Mouse (Mus musculus) urinary bladder, postnatal 4 days (tissue): ENCODE results near the gene Slc6a20b.

Experiments used
- DNase-seq, 2 experiments: peaks; one replicate each; pipeline ENCODE4 v3.0.0; 2021 to 2022; ENCODE audit warnings: low spot score in 2 of 2

The Slc6a20b gene

DNA sequence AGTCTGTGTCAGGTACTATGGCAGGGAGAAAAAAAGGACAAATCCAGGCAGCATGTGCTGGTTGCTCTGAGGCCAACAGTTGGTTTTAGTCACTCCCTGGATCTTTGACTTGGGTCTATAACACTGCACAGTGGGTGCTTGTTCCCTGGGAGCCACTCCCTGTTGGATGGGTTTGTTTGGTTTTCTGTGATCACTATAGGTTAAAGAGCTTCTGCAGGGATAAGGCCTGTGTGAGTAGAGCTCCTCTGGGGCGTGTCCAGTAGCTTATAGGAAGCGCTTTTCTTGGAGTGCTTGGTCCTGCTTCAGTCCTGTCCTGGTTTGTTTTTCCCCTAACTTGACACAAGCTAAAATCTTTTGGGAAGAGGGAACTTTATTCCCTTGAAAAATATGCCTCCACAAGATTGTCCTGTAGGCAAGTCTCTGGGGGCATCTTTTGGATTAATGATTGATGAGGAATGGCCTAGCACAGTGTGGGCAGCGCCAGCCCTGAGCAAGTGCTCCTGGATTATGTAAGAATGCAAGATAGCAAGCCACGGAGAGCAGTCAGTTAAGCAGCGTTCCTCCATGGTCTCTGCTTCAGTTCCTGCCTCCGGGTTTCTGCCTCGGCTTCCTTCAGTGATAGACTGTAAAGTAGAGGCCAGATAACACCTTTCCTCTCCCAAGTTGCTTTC lies 43.0 kb downstream of the Slc6a20b start:
- no peak for DNase-seq

DNA sequence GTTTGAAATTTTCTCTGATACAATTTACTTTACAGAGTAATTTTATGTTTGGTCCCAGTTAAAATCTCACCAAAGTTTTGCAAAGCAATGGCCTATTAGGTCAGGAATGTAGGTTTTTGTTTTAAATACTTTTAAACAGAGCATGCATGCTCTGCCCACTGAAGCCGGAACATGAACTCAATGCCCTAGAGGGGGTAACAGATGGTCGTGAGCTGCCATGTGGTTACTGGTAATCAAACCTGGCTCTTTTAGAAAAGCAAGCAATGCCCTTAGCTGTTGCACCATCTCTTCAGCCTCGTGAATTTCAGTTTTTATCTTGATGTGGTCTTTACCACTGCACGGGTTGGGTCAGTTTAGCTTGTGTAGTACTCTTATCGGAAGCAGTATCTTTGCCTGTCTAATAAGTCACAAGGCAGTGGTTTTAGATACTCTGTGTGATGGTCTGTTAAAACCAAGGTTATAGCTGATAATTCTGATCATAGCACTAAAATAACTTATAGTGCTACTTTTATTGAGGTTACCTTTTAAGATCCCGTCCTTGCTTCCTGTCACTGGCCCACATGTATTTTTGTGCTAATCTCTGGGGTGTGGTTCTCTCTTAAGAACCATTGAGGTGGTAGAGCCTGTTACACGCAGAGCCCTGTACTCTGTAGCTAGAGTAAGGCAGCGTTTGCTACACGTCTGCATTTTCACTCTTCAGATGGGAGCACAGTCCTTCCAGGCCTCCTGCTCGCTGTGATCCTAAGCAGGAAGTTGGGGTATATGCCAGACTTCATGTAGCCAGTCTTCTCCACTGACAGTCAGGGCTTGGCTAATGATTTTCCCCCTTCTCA lies 54.8 kb downstream of the Slc6a20b start:
- no peak for DNase-seq

DNA sequence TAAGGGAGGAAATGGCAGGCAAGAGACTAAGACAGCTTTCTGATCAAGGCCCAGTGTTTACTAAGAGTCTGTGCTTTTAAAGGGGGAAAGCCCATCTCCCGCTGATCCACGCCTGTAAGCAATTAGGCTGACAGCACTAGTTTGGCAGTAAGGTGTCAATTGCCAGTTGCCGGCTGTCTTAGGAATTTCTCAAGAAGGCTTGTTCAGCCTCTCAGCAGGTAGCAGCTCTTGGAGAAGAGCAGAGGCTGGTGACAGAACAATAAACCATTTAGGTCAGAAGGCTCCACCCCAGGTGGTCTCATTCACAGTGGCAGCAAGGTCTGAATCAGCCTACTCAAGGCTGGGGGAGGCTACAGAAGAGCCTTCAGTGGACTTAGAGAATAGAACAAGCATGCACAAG lies 77.8 kb downstream of the Slc6a20b start:
- DNase-seq: no peak
